Mouse (Mus musculus) thymus, postnatal 36 days (tissue): Measurements from ENCODE around the gene Olfr596.
"Not testable (repeated sequence)": the region's sequence is repeated elsewhere in the genome, so short reads cannot be mapped to it uniquely, and the experiment has no call there.

Experiments
- DNase-seq, 2 experiments: peaks; one replicate each; pipeline ENCODE4 v3.0.0; 2022; ENCODE audit warnings: mixed read lengths in 2 of 2

Gene Olfr596

DNA sequence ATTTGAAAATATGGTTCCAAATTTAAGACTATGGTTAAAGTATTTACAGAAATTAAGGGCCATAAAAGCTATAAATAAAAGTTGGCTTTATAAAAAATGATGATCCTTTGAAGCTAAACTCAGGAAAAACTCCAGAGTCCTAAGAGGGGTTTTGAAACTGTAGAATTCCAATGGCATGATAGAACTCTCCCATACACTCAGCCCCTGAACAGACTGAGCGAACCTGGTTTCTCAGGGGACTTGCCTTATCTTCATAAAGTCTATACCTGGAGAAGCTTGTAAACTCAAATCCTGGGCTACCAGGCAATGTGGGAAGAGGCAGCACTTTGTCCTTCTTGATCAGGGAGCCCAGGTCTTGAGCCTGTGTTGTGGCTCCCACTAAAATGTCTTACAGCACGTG lies at the start of gene Olfr596:
Gene Olfr596 (plus strand): TSS at position 301 of the 400 bp plus-strand sequence.
- not testable (repeated sequence) for DNase-seq

DNA sequence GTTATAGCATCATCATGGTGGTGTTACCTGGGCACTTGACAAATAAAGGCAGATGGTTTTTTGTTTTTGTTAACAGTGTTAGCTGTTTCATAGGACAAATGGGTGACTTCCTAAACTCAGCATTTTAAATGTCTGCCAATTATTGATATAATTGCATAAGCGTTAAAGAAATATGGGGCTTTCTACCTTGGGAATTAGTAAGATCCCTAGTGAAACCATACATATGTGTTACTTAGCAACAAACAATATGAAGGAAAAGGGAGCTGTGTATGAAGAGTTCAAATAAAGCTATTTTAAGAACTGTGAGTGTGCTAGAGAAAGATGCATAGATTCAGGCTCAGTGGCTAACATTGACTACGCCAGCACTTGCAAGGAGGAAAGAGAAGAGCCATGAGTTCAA lies 10.6 kb downstream of the Olfr596 start, which contains the start of gene Olfr597:
Gene Olfr597 (plus strand): TSS at position 301 of the 400 bp plus-strand sequence.
- DNase-seq, result not testable (repeated sequence)

DNA sequence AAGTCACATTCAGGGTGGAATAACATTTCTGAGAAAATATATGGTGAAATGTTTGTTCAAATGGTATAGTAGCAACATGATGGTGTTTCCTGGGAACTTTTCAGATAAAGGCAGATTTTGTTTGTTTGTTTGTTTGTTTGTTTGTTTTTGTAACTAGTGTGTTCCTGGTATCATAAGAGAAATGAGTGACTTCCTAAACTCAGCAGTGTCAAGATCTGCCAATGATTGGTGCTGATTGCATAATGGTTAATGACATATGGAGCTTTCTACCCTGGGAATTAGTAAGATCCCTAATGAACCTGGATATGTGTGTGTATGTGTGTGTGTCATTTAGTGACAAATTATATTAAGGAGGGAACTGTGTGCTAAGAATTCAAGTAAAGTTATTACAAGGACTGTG lies 17.8 kb downstream of the Olfr596 start, which contains the start of gene Olfr598:
Gene Olfr598 (plus strand): TSS at position 301 of the 400 bp plus-strand sequence.
- DNase-seq, result no peak

DNA sequence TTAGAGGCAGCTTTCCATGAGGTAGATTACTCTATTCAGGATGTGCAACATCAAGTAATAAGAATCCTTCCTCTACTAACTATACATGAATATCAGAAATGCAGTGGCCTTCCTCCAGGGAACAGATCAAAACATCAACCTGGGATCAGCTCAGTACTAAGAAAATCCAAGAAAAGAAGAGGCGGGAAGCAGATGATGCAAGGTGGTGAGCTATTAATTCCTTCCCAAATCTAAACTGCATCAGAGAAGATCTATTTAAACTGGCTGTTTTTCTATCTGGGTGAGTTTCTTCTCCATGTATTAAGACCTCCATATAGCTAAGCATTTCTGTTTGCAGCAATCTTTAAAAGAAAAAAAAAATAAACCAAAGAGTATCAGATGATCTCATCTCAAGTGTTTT lies 30.2 kb downstream of the Olfr596 start, which contains the start of gene Olfr599:
Gene Olfr599 (plus strand): TSS at position 301 of the 400 bp plus-strand sequence.
- no peak for DNase-seq

DNA sequence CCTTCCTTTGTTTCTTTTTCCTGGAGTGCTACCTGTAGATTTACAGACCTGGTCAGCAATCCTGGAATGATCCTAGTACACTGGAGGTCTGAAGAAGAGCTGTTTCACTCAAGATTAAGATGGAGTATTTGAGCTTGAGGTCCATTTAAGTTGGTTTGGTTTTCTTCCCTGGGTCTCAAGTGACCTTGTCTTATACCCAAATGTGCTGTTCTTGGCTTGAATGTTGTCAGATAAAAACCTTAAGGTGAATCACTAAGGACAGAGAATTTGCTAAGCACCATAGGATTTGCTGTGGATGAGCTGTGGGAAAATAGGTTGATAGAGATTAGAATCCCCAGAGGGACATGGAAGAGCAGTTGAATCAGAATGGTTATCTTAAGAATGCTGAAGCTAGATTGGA lies 44.1 kb downstream of the Olfr596 start, which contains the start of gene Olfr600:
Gene Olfr600 (minus strand): TSS at position 101 of the 400 bp plus-strand sequence.
- DNase-seq, result no peak
